Mouse (Mus musculus) kidney, adult 2 months (tissue): ENCODE measurements at regions not wholly inside any gene's neighbourhood (a gene's known extent, or its start where the extent isn't known, plus 50 kb on each side); places are given as distances from the start of the nearest gene placed in this dataset.

Experiments
- CTCF ChIP-seq: fragments of 200-500 bp; conservative IDR thresholded peaks from 2 replicates; pipeline ENCODE4 v1.5.1; 2011; ENCODE audit warnings: low read depth, mild to moderate bottlenecking, control low read depth, low read length, moderate library complexity, mixed read lengths; ENCODE audit not compliant: insufficient read depth, insufficient read length
- POLR2A ChIP-seq: fragments of 200-500 bp; IDR thresholded peaks from one replicate; pipeline ENCODE4 v1.6.1; 2011; ENCODE audit warnings: low read depth, low read length, control low read depth

- no peak for TF ChIP-seq CTCF
- TF ChIP-seq POLR2A: no peak
Observed at GRCm38 (mm10) chr9:30813246-30813645, 109.0 kb downstream of the Adamts15 start.
